Mouse (Mus musculus): ENCODE measurements around the gene Ccdc65.
"Not testable (repeated sequence)": the region's sequence is repeated elsewhere in the genome, so short reads cannot be mapped to it uniquely, and the experiment has no call there.

The Ccdc65 gene

GRCm38 (mm10) chr15:98737881-98738280, 29.9 kb downstream of the Ccdc65 start:
- no peak for DNase-seq (ENCODE audit: low spot score)

- DNase-seq (ENCODE audit: low spot score), result no peak
Measured at GRCm38 (mm10) chr15:98738796-98739195, 30.8 kb downstream of the Ccdc65 start.

GRCm38 (mm10) chr15:98740219-98740618, 32.2 kb downstream of the Ccdc65 start:
- DNase-seq (ENCODE audit: low spot score), result no peak

GRCm38 (mm10) chr15:98742766-98743428, 34.9 kb downstream of the Ccdc65 start:
- no peak for DNase-seq (ENCODE audit: low spot score)

- not testable (repeated sequence) for DNase-seq (ENCODE audit: low spot score)
Measured at GRCm38 (mm10) chr15:98743863-98744262, 35.9 kb downstream of the Ccdc65 start.

- DNase-seq (ENCODE audit: low spot score), result no peak
Measured at GRCm38 (mm10) chr15:98746344-98746965, 38.4 kb downstream of the Ccdc65 start.

GRCm38 (mm10) chr15:98747296-98747695, 39.3 kb downstream of the Ccdc65 start:
- DNase-seq (ENCODE audit: low spot score), result no peak

GRCm38 (mm10) chr15:98749093-98749492, 41.1 kb downstream of the Ccdc65 start:
- DNase-seq (ENCODE audit: low spot score), result no peak

- no peak for DNase-seq (ENCODE audit: low spot score)
Measured at GRCm38 (mm10) chr15:98753021-98753423, 45.0 kb downstream of the Ccdc65 start.

GRCm38 (mm10) chr15:98754125-98754524, 46.1 kb downstream of the Ccdc65 start:
- DNase-seq (ENCODE audit: low spot score), result no peak

GRCm38 (mm10) chr15:98762201-98762621, 54.2 kb downstream of the Ccdc65 start:
- DNase-seq (ENCODE audit: low spot score), result peak; percentile 73

- DNase-seq (ENCODE audit: low spot score), result peak; percentile 98
Measured at GRCm38 (mm10) chr15:98762670-98763529, 54.9 kb downstream of the Ccdc65 start, which contains the start of gene Arf3. Gene Arf3, minus strand, starts transcription at chr15:98763214.

GRCm38 (mm10) chr15:98765929-98766328, 57.9 kb downstream of the Ccdc65 start:
- no peak for DNase-seq (ENCODE audit: low spot score)

GRCm38 (mm10) chr15:98768259-98768658, 60.3 kb downstream of the Ccdc65 start:
- no peak for DNase-seq (ENCODE audit: low spot score)

GRCm38 (mm10) chr15:98771813-98772425, 63.9 kb downstream of the Ccdc65 start:
- DNase-seq (ENCODE audit: low spot score), result no peak

- DNase-seq (ENCODE audit: low spot score), result peak; percentile 47
Measured at GRCm38 (mm10) chr15:98772511-98773211, 64.7 kb downstream of the Ccdc65 start.
